11 mouse cellular contexts compared by ENCODE assay signal in genomic region chr13:119753859-119754634, GRCm38 (mm10). TPM values are rescaled to one million over a fixed set of nuclear protein-coding genes. Genes with fewer than 3 reads are reported as not detected.
DNase-seq lines count a peak whose midpoint lies in the region; ATAC-seq and TF ChIP-seq lines count a peak whose summit lies in the region.
"Had no signal": no experiment of that assay in that cellular context is flagged by ENCODE, and none has a peak within 500 bp of the region (broad histone marks: within the 10 kb centered on the region; RNA-seq: fewer than 3 reads in every experiment).

No protein-coding gene starts in this region.

- H3K9ac ChIP-seq in neural tube, embryonic 12.5 days, result no peak overlapping the region
- H3K9ac ChIP-seq in hindbrain, embryonic 13.5 days, result no peak overlapping the region
- H3K9ac ChIP-seq in midbrain, postnatal 0 days (replicated peaks; ENCODE audit: low read length, poor library complexity, severe bottlenecking), result no peak overlapping the region
- H3K9ac ChIP-seq in heart, embryonic 12.5 days, result no peak overlapping the region
- H3K9ac ChIP-seq: embryonic facial prominence, embryonic 12.5 days had no signal

- WGBS in neural tube, embryonic 12.5 days, result 50% methylated on average over 9 of the region's 9 CpGs
- WGBS in hindbrain, embryonic 13.5 days, result 48% methylated on average over 9 of the region's 9 CpGs
- WGBS in midbrain, postnatal 0 days, result 43% methylated on average over 9 of the region's 9 CpGs
- 65% methylated on average over 9 of the region's 9 CpGs for WGBS in heart, embryonic 12.5 days

- no peaks in the 10 kb centered on the region for H3K9me3 ChIP-seq in neural tube, embryonic 12.5 days
- H3K9me3 ChIP-seq in hindbrain, embryonic 13.5 days, result no peaks in the 10 kb centered on the region
- no peaks in the 10 kb centered on the region for H3K9me3 ChIP-seq in midbrain, postnatal 0 days (ENCODE audit: low read length)
- no peaks in the 10 kb centered on the region for H3K9me3 ChIP-seq in heart, embryonic 12.5 days (replicated peaks)
- H3K9me3 ChIP-seq: embryonic facial prominence, embryonic 12.5 days had no signal

- no peaks in the 10 kb centered on the region for H3K27me3 ChIP-seq in neural tube, embryonic 12.5 days (replicated peaks)
- H3K27me3 ChIP-seq in hindbrain, embryonic 13.5 days, result no peaks in the 10 kb centered on the region
- no peaks in the 10 kb centered on the region for H3K27me3 ChIP-seq in midbrain, postnatal 0 days (ENCODE audit: insufficient read depth, low read length)
- no peaks in the 10 kb centered on the region for H3K27me3 ChIP-seq in heart, embryonic 12.5 days (replicated peaks)
- H3K27me3 ChIP-seq: embryonic facial prominence, embryonic 12.5 days had no signal

- 0 out of 2 replicates have a peak overlapping the region, but pooled peaks have one; percentile 82 for H3K4me2 ChIP-seq in neural tube, embryonic 12.5 days (replicated peaks)
- peak overlapping the region; percentile 92 for H3K4me2 ChIP-seq in hindbrain, embryonic 13.5 days
- peak overlapping the region; percentile 89 for H3K4me2 ChIP-seq in midbrain, postnatal 0 days (ENCODE audit: low read depth, low read length, poor library complexity, severe bottlenecking)
- no peak overlapping the region; the same call in 1 of the 2 replicates for H3K4me2 ChIP-seq in heart, embryonic 12.5 days

- no peak for DNase-seq in neural tube, embryonic 10.5 days (ENCODE audit: extremely low spot score, low spot score)
- DNase-seq in embryo, embryonic 11 days, result peak; percentile 37
- DNase-seq in midbrain, postnatal 0 days (ENCODE audit: low spot score), result peak; percentile 67
- DNase-seq in adrenal gland, postnatal 4 days (ENCODE audit: low spot score in 2 of 2), result no peak
- DNase-seq in testis, postnatal 14 days (ENCODE audit: low spot score), result no peak
- DNase-seq: heart, postnatal 10 days had no signal

- TF ChIP-seq CTCF in midbrain, postnatal 0 days (IDR thresholded peaks at IDR 0.05), result no peak

- H3K36me3 ChIP-seq in neural tube, embryonic 12.5 days, result no peaks in the 10 kb centered on the region
- H3K36me3 ChIP-seq in hindbrain, embryonic 13.5 days, result no peaks in the 10 kb centered on the region
- H3K36me3 ChIP-seq in midbrain, postnatal 0 days (ENCODE audit: insufficient read depth, low read length), result no peaks in the 10 kb centered on the region
- H3K36me3 ChIP-seq in heart, embryonic 12.5 days, result peaks cover under 1% of the 10 kb centered on the region; the same call in 1 of the 2 replicates
- H3K36me3 ChIP-seq: embryonic facial prominence, embryonic 12.5 days had no signal

- H3K4me1 ChIP-seq in neural tube, embryonic 12.5 days, result peaks cover 20% of the 10 kb centered on the region; the same call in 1 of the 2 replicates
- H3K4me1 ChIP-seq in hindbrain, embryonic 13.5 days (replicated peaks), result peaks cover 22% of the 10 kb centered on the region
- H3K4me1 ChIP-seq in midbrain, postnatal 0 days (ENCODE audit: insufficient read depth, low read length), result peaks cover 8% of the 10 kb centered on the region; the same call in 1 of the 2 replicates
- peaks cover 8% of the 10 kb centered on the region; the same call in 1 of the 2 replicates for H3K4me1 ChIP-seq in heart, embryonic 12.5 days (replicated peaks)

- no peak overlapping the region for H3K4me3 ChIP-seq in neural tube, embryonic 12.5 days
- 0 out of 2 replicates have a peak overlapping the region, but pooled peaks have one; percentile 5 for H3K4me3 ChIP-seq in hindbrain, embryonic 13.5 days
- H3K4me3 ChIP-seq in midbrain, postnatal 0 days (ENCODE audit: low read depth, low read length), result no peak overlapping the region; the same call in 1 of the 2 replicates
- H3K4me3 ChIP-seq in heart, embryonic 12.5 days, result no peak overlapping the region

- no peak for ATAC-seq in neural tube, embryonic 12.5 days (ENCODE audit: low FRiP score, low read depth)
- no peak for ATAC-seq in hindbrain, embryonic 13.5 days (ENCODE audit: low FRiP score)
- ATAC-seq in midbrain, postnatal 0 days (ENCODE audit: low FRiP score), result no peak
- no peak for ATAC-seq in heart, embryonic 12.5 days (ENCODE audit: insufficient number of reproducible peaks, low FRiP score)

- no peak overlapping the region for H3K27ac ChIP-seq in neural tube, embryonic 12.5 days
- H3K27ac ChIP-seq in hindbrain, embryonic 13.5 days, result peak overlapping the region; percentile 35; the same call in 1 of the 2 replicates
- peak overlapping the region; percentile 86; the same call in 1 of the 2 replicates for H3K27ac ChIP-seq in midbrain, postnatal 0 days (ENCODE audit: low read depth, low read length)
- H3K27ac ChIP-seq in heart, embryonic 12.5 days (ENCODE audit: poor library complexity, severe bottlenecking), result no peak overlapping the region
- H3K27ac ChIP-seq: embryonic facial prominence, embryonic 12.5 days had no signal

RNA-seq across cellular contexts. Expression of gene Nim1k, which starts 1.6 kb away (rescaled TPM):
- 1.9 and 2.2 TPM in 2 replicates for polyA plus RNA-seq in neural tube, embryonic 12.5 days (2016; fragmentation: Nextera tagmentation; extraction: Ambion mirVana)
- polyA plus RNA-seq in hindbrain, embryonic 13.5 days (2015; fragmentation: Nextera tagmentation; extraction: Ambion mirVana), result 3.0 and 3.7 TPM in 2 replicates
- 9.5 and 10.3 TPM in 2 replicates for total RNA-seq in midbrain, postnatal 0 days (2014; rRNA removed)
- polyA plus RNA-seq in midbrain, postnatal 0 days (2015; fragmentation: Nextera tagmentation; extraction: Ambion mirVana), result 8.6 and 8.7 TPM in 2 replicates
- total RNA-seq in adrenal gland, postnatal 4 days (2021), result 1 to 10 TPM; 3.9 to 4.4 TPM
- 0.47 and 0.85 TPM in 2 replicates for polyA plus RNA-seq in heart, embryonic 12.5 days (2016; fragmentation: Nextera tagmentation; extraction: Ambion mirVana)
- total RNA-seq: MEL had no signal

RNA-seq across cellular contexts. Expression of gene Zfp131, which starts 36.6 kb away (rescaled TPM):
- 42.7 and 46.2 TPM in 2 replicates for polyA plus RNA-seq in neural tube, embryonic 12.5 days (2016; fragmentation: Nextera tagmentation; extraction: Ambion mirVana)
- 38.2 and 39.9 TPM in 2 replicates for polyA plus RNA-seq in hindbrain, embryonic 13.5 days (2015; fragmentation: Nextera tagmentation; extraction: Ambion mirVana)
- total RNA-seq in midbrain, postnatal 0 days (2014; rRNA removed), result 26.4 and 33.8 TPM in 2 replicates
- 22.3 and 25.9 TPM in 2 replicates for polyA plus RNA-seq in midbrain, postnatal 0 days (2015; fragmentation: Nextera tagmentation; extraction: Ambion mirVana)
- total RNA-seq in adrenal gland, postnatal 4 days (2021), result 10 to 100 TPM; 39.1 to 41.9 TPM
- polyA plus RNA-seq in heart, embryonic 12.5 days (2016; fragmentation: Nextera tagmentation; extraction: Ambion mirVana), result 27.6 and 31.0 TPM in 2 replicates

Comparison
In these comparisons a context has a peak if more than half of its experiments do, and no peak if none do; other contexts are left out.
1. H3K27ac ChIP-seq: peak in hindbrain, embryonic 13.5 days (single experiment) and midbrain, postnatal 0 days (single experiment); none in neural tube, embryonic 12.5 days (single experiment) and heart, embryonic 12.5 days (single experiment).
2. DNase-seq: peak in embryo, embryonic 11 days (single experiment) and midbrain, postnatal 0 days (single experiment); none in neural tube, embryonic 10.5 days (single experiment), adrenal gland, postnatal 4 days (0 of 2) and testis, postnatal 14 days (single experiment).